Mouse (Mus musculus) ES-Bruce4 (cell line): ENCODE measurements around the gene Slc13a3. TPM values are rescaled to one million over a fixed set of nuclear protein-coding genes. Genes with fewer than 3 reads are reported as not detected.

Source experiments
- H3K27ac ChIP-seq: 2 replicates; pipeline ENCODE4 v1.5.1; 2012; ENCODE audit warnings: low read length, inconsistent platforms; ENCODE audit not compliant: insufficient read depth
- H3K27me3 ChIP-seq: 2 replicates; pipeline ENCODE4 v1.6.1; 2012; ENCODE audit warnings: mild to moderate bottlenecking, low read length, inconsistent platforms; ENCODE audit not compliant: control insufficient read depth, poor library complexity, insufficient read depth, severe bottlenecking
- H3K36me3 ChIP-seq: 2 replicates; pipeline ENCODE4 v1.6.1; 2012; ENCODE audit warnings: inconsistent platforms, mild to moderate bottlenecking, low read length, moderate library complexity; ENCODE audit not compliant: control insufficient read depth, poor library complexity, insufficient read depth, severe bottlenecking
- H3K4me1 ChIP-seq: one replicate; pipeline ENCODE4 v1.8.1; 2011; ENCODE audit warnings: low read length; ENCODE audit not compliant: control insufficient read depth, insufficient read depth
- H3K4me3 ChIP-seq: 2 replicates; pipeline ENCODE4 v1.5.1; 2011; ENCODE audit warnings: low read depth, mild to moderate bottlenecking, low read length
- H3K9ac ChIP-seq: 2 replicates; pipeline ENCODE4 v1.6.1; 2012; ENCODE audit warnings: low read depth, mild to moderate bottlenecking, inconsistent platforms; ENCODE audit not compliant: poor library complexity, severe bottlenecking
- H3K9me3 ChIP-seq: replicated peaks from 2 replicates; pipeline ENCODE4 v1.6.1; 2012; ENCODE audit warnings: mild to moderate bottlenecking, low read length, inconsistent platforms; ENCODE audit not compliant: control insufficient read depth, poor library complexity, insufficient read depth, severe bottlenecking
- CTCF ChIP-seq: IDR thresholded peaks from one replicate; pipeline ENCODE4 v1.8.1; 2011; ENCODE audit warnings: low read depth, low read length
- EP300 ChIP-seq: IDR thresholded peaks from 2 replicates; pipeline ENCODE4 v1.6.1; 2011; ENCODE audit warnings: low read depth, low read length; ENCODE audit not compliant: insufficient read depth
- POLR2A ChIP-seq: IDR thresholded peaks from one replicate; pipeline ENCODE4 v1.8.1; 2011; ENCODE audit warnings: low read length; ENCODE audit not compliant: insufficient read depth
- polyA plus RNA-seq: library from polyadenylated mRNA; stranded (reverse); fragments of >200 nt; gene quantifications from 2 replicates; pipeline ENCODE4 v1.2.4, GENCODE M21; 2011; ENCODE audit warnings: low read depth; ENCODE audit not compliant: missing spikeins, insufficient read depth, insufficient read length

The Slc13a3 gene
- polyA plus RNA-seq, 1 experiment: not detected

DNA sequence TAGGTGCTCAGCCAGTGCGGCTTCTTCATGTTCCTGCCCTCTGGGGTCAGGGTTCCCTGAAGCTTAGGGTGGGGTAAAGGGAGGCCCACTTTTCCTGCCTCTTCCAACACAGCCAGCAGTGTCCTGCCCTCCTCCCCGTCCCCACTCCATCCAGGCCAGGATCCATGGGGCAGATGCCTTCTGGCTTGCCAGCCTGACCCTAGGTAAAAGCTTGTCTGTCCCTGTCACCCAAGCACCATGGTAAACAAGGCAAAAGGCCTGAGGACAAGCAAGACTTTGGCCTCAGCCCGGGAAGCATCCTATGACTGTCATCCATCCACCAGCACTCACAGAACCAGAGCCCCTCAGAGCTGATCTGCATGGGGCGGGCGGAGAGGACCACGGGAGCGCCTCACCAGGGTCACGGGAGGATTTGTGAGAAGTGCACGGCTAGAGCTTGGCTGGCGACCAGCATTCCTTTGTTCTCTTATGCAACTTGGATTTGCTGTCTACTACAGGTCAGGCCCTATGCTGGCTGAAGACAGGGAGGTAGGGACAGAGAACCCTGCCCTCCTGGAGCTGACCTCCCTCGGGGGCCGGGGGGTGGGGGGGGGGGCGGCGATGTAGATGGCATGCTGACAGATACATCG is 5.1 kb downstream of the Slc13a3 start:
- TF ChIP-seq EP300 (no peak), CTCF (no peak), POLR2A (no peak)
- no peaks in the 10 kb centered on the region for H3K9me3 ChIP-seq
- no peak overlapping the region for H3K9ac ChIP-seq
- no peaks in the 10 kb centered on the region for H3K27me3 ChIP-seq
- H3K36me3 ChIP-seq: no peaks in the 10 kb centered on the region
- no peak overlapping the region for H3K4me3 ChIP-seq
- H3K4me1 ChIP-seq: no peaks in the 10 kb centered on the region
- H3K27ac ChIP-seq: no peak overlapping the region

DNA sequence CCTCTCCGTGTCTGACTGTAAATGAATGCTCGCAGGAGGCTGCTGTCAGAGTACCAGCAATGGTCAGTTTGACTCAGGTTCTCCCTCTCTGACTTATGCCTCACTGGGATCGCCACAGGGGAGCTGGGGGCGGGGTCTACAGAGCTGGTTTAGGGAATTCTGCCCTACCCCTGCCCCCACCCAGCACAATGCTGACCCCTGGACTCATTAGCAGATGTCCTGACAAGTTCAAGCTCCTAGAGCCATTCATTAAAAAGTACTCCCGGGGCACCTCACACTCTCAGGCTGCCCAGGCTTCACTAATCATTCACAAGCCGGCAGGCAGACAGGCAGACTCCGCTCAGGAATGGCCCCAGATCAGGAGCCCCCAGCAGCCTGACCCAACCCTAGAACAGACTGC is 13.4 kb downstream of the Slc13a3 start:
- Histone ChIP-seq H3K4me3 (no peak overlapping the region), H3K9ac (no peak overlapping the region), H3K36me3 (no peaks in the 10 kb centered on the region), H3K27me3 (no peaks in the 10 kb centered on the region), H3K9me3 (no peaks in the 10 kb centered on the region), H3K4me1 (no peaks in the 10 kb centered on the region), H3K27ac (no peak overlapping the region)
- TF ChIP-seq CTCF: no peak
- TF ChIP-seq EP300: no peak
- no peak for TF ChIP-seq POLR2A

DNA sequence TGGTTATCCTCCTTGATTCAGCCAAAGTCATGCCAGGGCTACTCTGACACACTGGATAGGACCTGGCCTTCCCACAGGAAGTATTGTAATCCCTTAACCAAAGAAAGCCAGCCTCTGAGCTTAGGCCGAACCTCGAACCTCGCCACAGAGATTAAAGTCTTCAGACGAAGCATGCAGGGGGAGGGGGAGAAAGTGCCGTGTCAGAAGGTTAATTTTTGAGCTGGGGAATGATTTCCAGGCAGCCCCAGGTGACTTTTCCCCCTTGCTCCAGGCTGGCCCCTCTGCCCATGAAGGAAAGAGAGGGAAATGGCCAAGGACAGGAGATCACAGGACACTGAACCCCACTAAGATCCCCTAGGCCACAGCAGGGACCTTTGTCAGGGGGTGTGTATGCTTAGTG is 14.8 kb downstream of the Slc13a3 start:
- Histone ChIP-seq H3K4me1 (no peaks in the 10 kb centered on the region), H3K27me3 (no peaks in the 10 kb centered on the region), H3K9ac (no peak overlapping the region), H3K9me3 (no peaks in the 10 kb centered on the region), H3K4me3 (no peak overlapping the region), H3K36me3 (no peaks in the 10 kb centered on the region), H3K27ac (no peak overlapping the region)
- TF ChIP-seq CTCF (no peak), EP300 (no peak), POLR2A (no peak)

DNA sequence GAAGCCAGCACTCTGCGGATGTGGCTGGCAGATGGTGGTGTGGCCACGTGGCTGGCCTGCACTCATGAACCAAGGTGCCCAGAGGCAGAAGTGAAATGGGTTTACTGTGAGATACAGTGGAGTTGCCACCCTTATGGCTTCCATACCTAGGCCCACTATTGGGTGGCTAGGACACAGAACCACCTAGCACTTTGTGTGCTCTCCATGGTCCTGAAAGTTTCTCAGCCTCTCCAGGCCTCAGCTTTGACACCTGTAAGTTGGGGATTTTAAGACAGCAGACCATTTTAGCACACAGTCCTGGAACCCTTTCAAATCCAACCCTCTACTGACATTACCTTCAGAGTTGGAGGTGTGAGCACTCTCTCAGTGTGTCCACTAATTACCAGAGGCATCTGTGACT is 16.3 kb downstream of the Slc13a3 start:
- Histone ChIP-seq H3K4me3 (no peak overlapping the region), H3K27ac (no peak overlapping the region), H3K9ac (no peak overlapping the region), H3K36me3 (no peaks in the 10 kb centered on the region), H3K4me1 (no peaks in the 10 kb centered on the region), H3K9me3 (no peaks in the 10 kb centered on the region), H3K27me3 (no peaks in the 10 kb centered on the region)
- TF ChIP-seq EP300 (no peak), CTCF (no peak), POLR2A (no peak)

- TF ChIP-seq POLR2A (no peak), CTCF (no peak), EP300 (no peak)
- Histone ChIP-seq H3K36me3 (no peaks in the 10 kb centered on the region), H3K4me1 (no peaks in the 10 kb centered on the region), H3K9me3 (no peaks in the 10 kb centered on the region), H3K9ac (no peak overlapping the region), H3K4me3 (no peak overlapping the region), H3K27ac (no peak overlapping the region), H3K27me3 (no peaks in the 10 kb centered on the region)
These were observed 20.0 kb downstream of the Slc13a3 start for GRCm38 (mm10) chr2:165452730-165453693.

DNA sequence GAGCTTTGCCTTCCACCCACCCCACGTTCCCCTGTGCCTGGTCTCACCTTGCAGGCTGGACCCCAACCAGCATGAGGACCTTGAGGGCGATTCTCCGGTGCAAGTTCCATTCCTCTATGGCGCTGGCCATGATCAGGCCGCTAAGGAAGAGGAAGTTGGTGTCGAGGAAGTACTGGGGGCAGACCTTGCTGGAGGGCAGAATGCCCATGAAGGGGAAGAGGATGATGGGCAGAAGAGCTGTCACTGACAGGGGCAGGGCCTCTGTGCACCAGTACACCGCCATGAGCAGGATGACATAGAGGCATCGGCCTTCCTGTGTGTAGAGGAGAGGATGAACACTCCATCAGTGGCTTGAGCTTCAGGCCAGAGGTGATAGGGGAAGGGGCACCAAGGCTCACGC is 24.6 kb downstream of the Slc13a3 start:
- H3K9ac ChIP-seq: no peak overlapping the region
- H3K4me3 ChIP-seq: no peak overlapping the region
- no peak overlapping the region for H3K27ac ChIP-seq
- no peaks in the 10 kb centered on the region; the same call in 1 of the 2 replicates for H3K27me3 ChIP-seq
- no peaks in the 10 kb centered on the region for H3K36me3 ChIP-seq
- H3K4me1 ChIP-seq: no peaks in the 10 kb centered on the region
- no peak for TF ChIP-seq CTCF
- no peak for TF ChIP-seq EP300
- no peak for TF ChIP-seq POLR2A
- H3K9me3 ChIP-seq: no peaks in the 10 kb centered on the region
